8 mouse cellular contexts compared by ENCODE assay signal in genomic region chr3:152396988-152397314, GRCm38 (mm10). TPM values are rescaled to one million over a fixed set of nuclear protein-coding genes. Genes with fewer than 3 reads are reported as not detected.
DNase-seq lines count a peak whose midpoint lies in the region; ATAC-seq and TF ChIP-seq lines count a peak whose summit lies in the region.

No protein-coding gene starts in this region.

- peak overlapping the region; percentile 87 for H3K9ac ChIP-seq in hindbrain, embryonic 14.5 days

- peak overlapping the region; percentile 95 for H3K4me3 ChIP-seq in kidney, adult 2 months (ENCODE audit: insufficient read depth, low read depth, low read length)
- H3K4me3 ChIP-seq in hindbrain, embryonic 14.5 days (replicated peaks; ENCODE audit: low read length), result peak overlapping the region; percentile 57

- no peaks in the 10 kb centered on the region for H3K27me3 ChIP-seq in kidney, adult 2 months (replicated peaks; ENCODE audit: control insufficient read depth, insufficient read depth, low read length)
- H3K27me3 ChIP-seq in hindbrain, embryonic 14.5 days (ENCODE audit: control insufficient read depth, insufficient read depth, low read length), result no peaks in the 10 kb centered on the region

- TF ChIP-seq CTCF in kidney, adult 2 months (conservative IDR thresholded peaks at IDR 0.05; ENCODE audit: insufficient read depth, insufficient read length, low read depth, low read length), result no peak

- peak overlapping the region; percentile 78 for H3K4me2 ChIP-seq in hindbrain, embryonic 14.5 days (replicated peaks)

- no peak for ATAC-seq in hindbrain, embryonic 14.5 days (ENCODE audit: low FRiP score)

- no peak for DNase-seq in kidney, adult 2 months
- DNase-seq in kidney, adult 9 months, result no peak
- DNase-seq in CD8-positive naive resting alpha-beta T cell, adult 2 months (ENCODE audit: low read depth in 2 of 2, low spot score in 2 of 2), result peak; percentile 14 to 25
- peak; percentile 46 for DNase-seq in cerebellum, adult 8-10 months
- no peak for DNase-seq in hindbrain, embryonic 14.5 days (ENCODE audit: low spot score)
- DNase-seq in lung, postnatal 36 days, result peak; percentile 20
- no peak for DNase-seq in right cerebral cortex, postnatal 36 days (ENCODE audit: low spot score in 2 of 2)
- no peak for DNase-seq in Muller cell, postnatal 12 days (ENCODE audit: inconsistent ontology term)

- no peak for TF ChIP-seq POLR2A in kidney, adult 2 months (IDR thresholded peaks at IDR 0.05; ENCODE audit: low read depth, low read length)

- peaks cover 26% of the 10 kb centered on the region for H3K4me1 ChIP-seq in kidney, adult 2 months (ENCODE audit: control insufficient read depth, insufficient read depth, low read length)
- peaks cover 24% of the 10 kb centered on the region for H3K4me1 ChIP-seq in hindbrain, embryonic 14.5 days (replicated peaks; ENCODE audit: control insufficient read depth, insufficient read depth, low read length)

- H3K9me3 ChIP-seq in hindbrain, embryonic 14.5 days (ENCODE audit: control insufficient read depth, low read length), result no peaks in the 10 kb centered on the region

- H3K27ac ChIP-seq in kidney, adult 2 months (ENCODE audit: insufficient read depth, low read depth, low read length), result peak overlapping the region; percentile 100
- peak overlapping the region; percentile 98 for H3K27ac ChIP-seq in hindbrain, embryonic 14.5 days

- no peaks in the 10 kb centered on the region; the same call in 1 of the 2 replicates for H3K36me3 ChIP-seq in kidney, adult 2 months (ENCODE audit: control insufficient read depth, insufficient read depth, low read length)
- H3K36me3 ChIP-seq in hindbrain, embryonic 14.5 days (replicated peaks; ENCODE audit: control insufficient read depth, insufficient read depth), result peaks cover 21% of the 10 kb centered on the region; the same call in 1 of the 2 replicates

- 0% methylated on average over 10 of the region's 10 CpGs for WGBS in kidney, adult 2 months
- WGBS in hindbrain, embryonic 14.5 days, result 2% methylated on average over 10 of the region's 10 CpGs

RNA-seq across cellular contexts. Expression of gene Zzz3, which starts 1.7 kb away (rescaled TPM):
- 19.1 and 19.5 TPM in 2 replicates for polyA plus RNA-seq in kidney, adult 2 months (2012; rRNA removed)
- 32.3 and 38.0 TPM in 2 replicates for polyA plus RNA-seq in hindbrain, embryonic 14.5 days (2014; fragmentation: Nextera tagmentation; extraction: Ambion mirVana)

RNA-seq across cellular contexts. Expression of gene Usp33, which starts 50.7 kb away (rescaled TPM):
- polyA plus RNA-seq in kidney, adult 2 months (2012; rRNA removed), result 21.0 and 23.7 TPM in 2 replicates
- polyA plus RNA-seq in hindbrain, embryonic 14.5 days (2014; fragmentation: Nextera tagmentation; extraction: Ambion mirVana), result 108 and 113 TPM in 2 replicates

RNA-seq across cellular contexts. Expression of gene Miga1, which starts 56.7 kb away (rescaled TPM):
- 10.1 and 10.6 TPM in 2 replicates for polyA plus RNA-seq in kidney, adult 2 months (2012; rRNA removed)
- 18.9 and 20.1 TPM in 2 replicates for polyA plus RNA-seq in hindbrain, embryonic 14.5 days (2014; fragmentation: Nextera tagmentation; extraction: Ambion mirVana)

Comparison
In these comparisons a context has a peak if more than half of its experiments do, and no peak if none do; other contexts are left out.
1. DNase-seq: peak in CD8-positive naive resting alpha-beta T cell, adult 2 months (2 of 2), cerebellum, adult 8-10 months (single experiment) and lung, postnatal 36 days (single experiment); none in kidney, adult 2 months (single experiment), kidney, adult 9 months (single experiment), hindbrain, embryonic 14.5 days (single experiment), right cerebral cortex, postnatal 36 days (0 of 2) and Muller cell, postnatal 12 days (single experiment).